Mouse (Mus musculus) A20 (cell line): ENCODE results near the gene B3galt5.

Experiments
- DNase-seq: peaks from one replicate; pipeline ENCODE4 v3.0.0-alpha.2; 2011; ENCODE audit warnings: low read depth, low spot score

B3galt5 gene

GRCm38 (mm10) chr16:96341269-96341668, 105.7 kb downstream of the B3galt5 start:
- DNase-seq: peak; percentile 50

- DNase-seq: no peak
Observed at GRCm38 (mm10) chr16:96341945-96342344, 106.3 kb downstream of the B3galt5 start.

- peak; percentile 83 for DNase-seq
Observed at GRCm38 (mm10) chr16:96345117-96345516, 109.5 kb downstream of the B3galt5 start.

- DNase-seq: no peak
Observed at GRCm38 (mm10) chr16:96348070-96348469, 112.5 kb downstream of the B3galt5 start.

- DNase-seq: no peak
Observed at GRCm38 (mm10) chr16:96348766-96349165, 113.2 kb downstream of the B3galt5 start.

- no peak for DNase-seq
Observed at GRCm38 (mm10) chr16:96351520-96351919, 115.9 kb downstream of the B3galt5 start.

GRCm38 (mm10) chr16:96353296-96353896, 117.8 kb downstream of the B3galt5 start:
- DNase-seq: no peak

- peak; percentile 80 for DNase-seq
Observed at GRCm38 (mm10) chr16:96353996-96354395, 118.4 kb downstream of the B3galt5 start.

- peak; percentile 67 for DNase-seq
Observed at GRCm38 (mm10) chr16:96357903-96358302, 122.3 kb downstream of the B3galt5 start.

GRCm38 (mm10) chr16:96361305-96362124, 125.9 kb downstream of the B3galt5 start:
- no peak for DNase-seq

GRCm38 (mm10) chr16:96362873-96363272, 127.3 kb downstream of the B3galt5 start:
- DNase-seq: no peak

GRCm38 (mm10) chr16:96363277-96363676, 127.7 kb downstream of the B3galt5 start:
- no peak for DNase-seq

- no peak for DNase-seq
Observed at GRCm38 (mm10) chr16:96364870-96365269, 129.3 kb downstream of the B3galt5 start.
